Mouse (Mus musculus) midbrain, embryonic 14.5 days (tissue): Measurements from ENCODE around the gene Psmf1. TPM values are rescaled to one million over a fixed set of nuclear protein-coding genes. Genes with fewer than 3 reads are reported as not detected.

Experiments used
- ATAC-seq: fragments of 200-750 bp; cut with Nextera tagmentation; 2 replicates; pipeline ENCODE4 v1.8.0; 2017; ENCODE audit warnings: moderate number of reproducible peaks, moderate library complexity; ENCODE audit not compliant: low FRiP score, low TSS enrichment
- DNase-seq: peaks from one replicate; pipeline ENCODE4 v3.0.0-alpha.2; 2015
- H3K27ac ChIP-seq: fragments of 300-500 bp; sonication (generic); replicated peaks from 2 replicates; pipeline ENCODE4 v1.5.1; 2014; ENCODE audit warnings: mild to moderate bottlenecking, low read depth, low read length, moderate library complexity
- H3K27me3 ChIP-seq: fragments of 300-500 bp; sonication (generic); 2 replicates; pipeline ENCODE4 v1.6.1; 2014; ENCODE audit warnings: low read length, control low read depth, mixed read lengths; ENCODE audit not compliant: control insufficient read depth, insufficient read depth
- H3K36me3 ChIP-seq: fragments of 300-500 bp; sonication (generic); 2 replicates; pipeline ENCODE4 v1.6.1; 2014; ENCODE audit warnings: low read length, control low read depth; ENCODE audit not compliant: control insufficient read depth, insufficient read depth
- H3K4me1 ChIP-seq: fragments of 300-500 bp; sonication (generic); 2 replicates; pipeline ENCODE4 v1.6.1; 2014; ENCODE audit warnings: mild to moderate bottlenecking, antibody characterized with exemption, low read length, control low read depth; ENCODE audit not compliant: control insufficient read depth, insufficient read depth
- H3K4me2 ChIP-seq: fragments of 300-500 bp; sonication (generic); 2 replicates; pipeline ENCODE4 v1.6.1; 2014; ENCODE audit warnings: mild to moderate bottlenecking, low read length, moderate library complexity
- H3K4me3 ChIP-seq: fragments of 300-500 bp; sonication (generic); replicated peaks from 2 replicates; pipeline ENCODE4 v1.5.1; 2014; ENCODE audit warnings: low read depth, low read length
- H3K9ac ChIP-seq: fragments of 300-500 bp; sonication (generic); replicated peaks from 2 replicates; pipeline ENCODE4 v1.6.1; 2014; ENCODE audit warnings: mild to moderate bottlenecking, low read length, moderate library complexity
- H3K9me3 ChIP-seq: fragments of 300-500 bp; sonication (generic); 2 replicates; pipeline ENCODE4 v1.6.1; 2016; ENCODE audit warnings: low read length, control low read depth, mixed read lengths; ENCODE audit not compliant: control insufficient read depth
- WGBS: fragments of 180-500 bp; shearing (Covaris S2); extraction: QIAGEN DNeasy Blood & Tissue Kit; methylation state at CpG from one replicate; pipeline ENCODE4 v1.1.7; 2014; 5-methylcytosine and 5-hydroxymethylcytosine counted together
- polyA plus RNA-seq: library from polyadenylated mRNA; unstranded; fragments of >200 nt; fragmentation: Nextera tagmentation; extraction: Ambion mirVana; gene quantifications from 2 replicates; pipeline ENCODE4 v1.2.1, GENCODE M21; 2014

Psmf1 gene
- 64.8 and 69.1 TPM in 2 replicates for polyA plus RNA-seq

GRCm38 (mm10) chr2:151743845-151744244 is at the start of gene Psmf1:
Gene Psmf1, minus strand, starts transcription at chr2:151744186.
- H3K9ac ChIP-seq = no peak within 1 kb of the TSS
- no peak within 1 kb of the TSS for H3K27ac ChIP-seq
- H3K27me3 ChIP-seq = no peaks in the 10 kb centered on the region
- H3K4me3 ChIP-seq = no peak within 1 kb of the TSS
- no peaks in the 10 kb centered on the region for H3K9me3 ChIP-seq
- H3K36me3 ChIP-seq = no peaks in the 10 kb centered on the region
- DNase-seq (no peak), ATAC-seq (no peak)
- no peak within 1 kb of the TSS for H3K4me2 ChIP-seq
- H3K4me1 ChIP-seq = peaks cover 14% of the 10 kb centered on the region

GRCm38 (mm10) chr2:151791156-151791555 is 47.2 kb upstream of the Psmf1 start:
- Histone ChIP-seq H3K9me3 (no peaks in the 10 kb centered on the region), H3K9ac (no peak overlapping the region), H3K27me3 (no peaks in the 10 kb centered on the region), H3K4me3 (no peak overlapping the region), H3K36me3 (no peaks in the 10 kb centered on the region), H3K4me2 (no peak overlapping the region), H3K27ac (no peak overlapping the region), H3K4me1 (no peaks in the 10 kb centered on the region)
- ATAC-seq (no peak), DNase-seq (no peak)
- 60% methylated on average over 5 of the region's 5 CpGs for WGBS

GRCm38 (mm10) chr2:151790169-151790568 is 46.2 kb upstream of the Psmf1 start:
- Histone ChIP-seq H3K27ac (no peak overlapping the region), H3K4me2 (no peak overlapping the region), H3K4me1 (no peaks in the 10 kb centered on the region), H3K27me3 (no peaks in the 10 kb centered on the region), H3K9ac (no peak overlapping the region), H3K9me3 (no peaks in the 10 kb centered on the region), H3K36me3 (no peaks in the 10 kb centered on the region), H3K4me3 (no peak overlapping the region)
- ATAC-seq (no peak), DNase-seq (no peak)
- 76% methylated on average over 7 of the region's 7 CpGs for WGBS

- Histone ChIP-seq H3K27me3 (no peaks in the 10 kb centered on the region), H3K9me3 (no peaks in the 10 kb centered on the region), H3K4me1 (no peaks in the 10 kb centered on the region), H3K4me3 (no peak overlapping the region), H3K27ac (no peak overlapping the region), H3K36me3 (no peaks in the 10 kb centered on the region), H3K4me2 (no peak overlapping the region), H3K9ac (no peak overlapping the region)
- ATAC-seq (no peak), DNase-seq (no peak)
- 84% methylated on average over 7 of the region's 7 CpGs for WGBS
Observed at GRCm38 (mm10) chr2:151788221-151788977, 44.4 kb upstream of the Psmf1 start.

- Histone ChIP-seq H3K9ac (no peak overlapping the region), H3K36me3 (no peaks in the 10 kb centered on the region), H3K9me3 (no peaks in the 10 kb centered on the region), H3K27ac (no peak overlapping the region), H3K4me1 (no peaks in the 10 kb centered on the region), H3K27me3 (no peaks in the 10 kb centered on the region), H3K4me2 (no peak overlapping the region), H3K4me3 (no peak overlapping the region)
- WGBS = 92% methylated on average over 2 of the region's 2 CpGs
- ATAC-seq (no peak), DNase-seq (no peak)
Observed at GRCm38 (mm10) chr2:151783493-151783892, 39.5 kb upstream of the Psmf1 start.

- WGBS = 93% methylated on average over 3 of the region's 3 CpGs
Observed at GRCm38 (mm10) chr2:151777366-151777765, 33.4 kb upstream of the Psmf1 start.

GRCm38 (mm10) chr2:151773476-151773875 is 29.5 kb upstream of the Psmf1 start:
- Histone ChIP-seq H3K27me3 (no peaks in the 10 kb centered on the region), H3K4me3 (no peak overlapping the region), H3K9ac (no peak overlapping the region), H3K4me1 (no peaks in the 10 kb centered on the region), H3K36me3 (no peaks in the 10 kb centered on the region), H3K9me3 (no peaks in the 10 kb centered on the region), H3K4me2 (no peak overlapping the region), H3K27ac (no peak overlapping the region)
- ATAC-seq (no peak), DNase-seq (no peak)
- WGBS = 88% methylated on average over 8 of the region's 8 CpGs

More at GRCm38 (mm10) chr2:151777366-151777765, 33.4 kb upstream of the Psmf1 start:
- H3K4me3 ChIP-seq = no peak overlapping the region
- no peaks in the 10 kb centered on the region for H3K36me3 ChIP-seq
- no peak overlapping the region for H3K27ac ChIP-seq
- no peaks in the 10 kb centered on the region for H3K4me1 ChIP-seq
- no peak for ATAC-seq
- H3K27me3 ChIP-seq = no peaks in the 10 kb centered on the region
- no peaks in the 10 kb centered on the region for H3K9me3 ChIP-seq
- DNase-seq = no peak
- no peak overlapping the region for H3K4me2 ChIP-seq
- H3K9ac ChIP-seq = no peak overlapping the region

GRCm38 (mm10) chr2:151772169-151772568 is 28.2 kb upstream of the Psmf1 start:
- Histone ChIP-seq H3K36me3 (no peaks in the 10 kb centered on the region), H3K27ac (no peak overlapping the region), H3K4me2 (no peak overlapping the region), H3K4me3 (no peak overlapping the region), H3K27me3 (no peaks in the 10 kb centered on the region), H3K9ac (no peak overlapping the region), H3K9me3 (no peaks in the 10 kb centered on the region), H3K4me1 (no peaks in the 10 kb centered on the region)
- DNase-seq (no peak), ATAC-seq (no peak)
- 82% methylated on average over 4 of the region's 4 CpGs for WGBS

- Histone ChIP-seq H3K4me3 (no peak overlapping the region), H3K9me3 (no peaks in the 10 kb centered on the region), H3K27ac (no peak overlapping the region), H3K4me2 (no peak overlapping the region), H3K36me3 (no peaks in the 10 kb centered on the region), H3K27me3 (no peaks in the 10 kb centered on the region), H3K9ac (no peak overlapping the region), H3K4me1 (no peaks in the 10 kb centered on the region)
- 94% methylated on average over 2 of the region's 2 CpGs for WGBS
- DNase-seq (no peak), ATAC-seq (no peak)
Observed at GRCm38 (mm10) chr2:151764557-151764956, 20.6 kb upstream of the Psmf1 start.
